Mouse (Mus musculus) lung, adult 2 months (tissue): ENCODE data around the gene Igsf21.

Experiments
- CTCF ChIP-seq: fragments of 200-500 bp; IDR thresholded peaks from 2 replicates; pipeline ENCODE4 v1.5.1; 2011; ENCODE audit warnings: mild to moderate bottlenecking, low read length, control low read depth; ENCODE audit not compliant: insufficient read depth
- POLR2A ChIP-seq: fragments of 200-500 bp; IDR thresholded peaks from 2 replicates; pipeline ENCODE4 v1.6.1; 2011; ENCODE audit warnings: low read depth, mild to moderate bottlenecking, control low read depth, low read length, borderline replicate concordance; ENCODE audit errors: extremely low read depth

DNA sequence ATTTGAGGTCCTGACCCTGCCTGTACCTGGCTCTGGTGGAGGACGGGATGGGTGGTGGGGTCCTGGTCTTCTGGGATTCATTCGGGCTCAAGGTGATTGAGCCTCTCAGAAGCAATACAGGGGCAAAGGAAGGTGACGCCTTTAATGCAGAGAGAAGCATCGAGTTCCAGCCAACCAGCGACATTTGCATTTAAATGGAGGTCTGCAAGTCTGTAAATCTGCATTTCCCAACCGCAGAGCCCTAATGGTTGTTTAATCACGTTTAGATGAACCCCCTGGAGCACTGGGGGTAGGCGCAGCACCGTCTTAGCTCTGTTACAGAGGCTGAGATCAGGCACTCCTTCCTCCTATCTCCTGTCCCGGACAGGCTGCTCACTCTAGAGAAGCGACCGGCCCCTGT lies 244.5 kb downstream of the Igsf21 start:
- TF ChIP-seq CTCF (no peak), POLR2A (no peak)
